Mouse (Mus musculus) embryo, embryonic 10 days (tissue): ENCODE results near the gene Gys2.
"Not testable (repeated sequence)": the region's sequence is repeated elsewhere in the genome, so short reads cannot be mapped to it uniquely, and the experiment has no call there.

Experiments
- DNase-seq: peaks from one replicate; pipeline ENCODE4 v3.0.0-alpha.2; 2015; ENCODE audit warnings: low spot score

Gys2 gene

DNA sequence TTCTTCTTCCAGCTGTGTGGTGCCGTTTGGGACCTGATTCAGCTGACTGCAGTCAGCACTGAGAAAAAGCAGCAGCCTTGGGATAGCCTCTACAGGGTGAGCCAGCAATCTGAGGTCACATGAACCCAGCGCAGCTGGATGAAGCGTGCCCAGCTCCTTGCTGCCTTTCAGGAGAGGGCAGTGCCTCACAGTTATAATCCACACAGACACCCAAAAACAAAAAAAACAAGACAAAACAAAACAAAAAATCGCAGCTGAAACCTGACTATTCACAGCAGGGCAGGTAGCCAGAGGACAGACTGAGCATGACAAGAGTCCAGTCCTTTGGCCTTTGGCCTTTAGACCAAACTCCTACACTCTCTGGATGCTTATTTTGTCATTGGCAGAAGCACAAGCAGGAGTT is at the start of gene Gys2:
TSS of gene Gys2 (minus strand) at position 309 of the 403 bp plus-strand sequence.
- no peak for DNase-seq

DNA sequence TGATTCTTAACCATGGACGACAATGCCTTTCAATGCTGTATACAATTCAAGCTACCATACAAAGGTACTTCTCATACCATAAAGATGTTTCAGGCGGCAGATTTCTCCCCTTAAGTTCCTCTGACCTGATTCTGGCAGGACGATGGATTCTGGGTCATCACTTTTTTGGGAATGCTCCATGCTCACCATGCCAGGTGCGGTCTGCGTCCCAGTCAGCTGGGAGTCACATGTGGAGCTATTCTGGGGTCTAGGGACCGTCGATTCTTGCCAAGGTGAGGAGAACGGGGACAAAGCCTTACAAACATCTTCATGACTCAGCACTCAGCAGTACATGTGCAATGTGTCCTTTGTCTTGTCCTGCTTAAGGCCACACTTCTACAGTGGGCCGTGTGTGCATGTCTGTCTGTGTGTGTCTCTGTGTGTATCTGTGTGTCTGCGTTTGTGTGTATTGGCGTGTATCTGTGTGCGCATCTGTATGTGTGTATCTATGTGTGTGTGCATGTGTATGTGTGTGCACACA is 48.7 kb upstream of the Gys2 start:
- no peak for DNase-seq

DNA sequence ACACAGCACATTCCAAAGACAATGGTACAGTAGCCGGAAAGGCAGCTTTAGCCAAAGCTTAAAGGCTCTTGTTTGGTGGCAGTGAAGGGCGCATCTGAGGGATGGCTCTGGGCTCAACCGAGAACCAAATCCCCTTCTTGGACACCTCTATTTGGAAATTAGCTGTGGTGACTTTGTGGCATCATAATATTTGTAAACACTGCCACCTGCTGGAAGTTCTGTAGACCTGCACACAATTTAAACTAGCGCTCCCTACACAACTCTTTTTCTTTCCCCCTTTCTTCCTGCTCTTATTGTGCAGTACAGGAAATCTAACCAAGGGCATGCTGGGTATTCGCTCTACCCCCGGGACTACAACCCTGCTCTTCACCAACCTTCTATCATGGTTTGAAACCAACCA is 46.2 kb upstream of the Gys2 start:
- peak; percentile 80 for DNase-seq

DNA sequence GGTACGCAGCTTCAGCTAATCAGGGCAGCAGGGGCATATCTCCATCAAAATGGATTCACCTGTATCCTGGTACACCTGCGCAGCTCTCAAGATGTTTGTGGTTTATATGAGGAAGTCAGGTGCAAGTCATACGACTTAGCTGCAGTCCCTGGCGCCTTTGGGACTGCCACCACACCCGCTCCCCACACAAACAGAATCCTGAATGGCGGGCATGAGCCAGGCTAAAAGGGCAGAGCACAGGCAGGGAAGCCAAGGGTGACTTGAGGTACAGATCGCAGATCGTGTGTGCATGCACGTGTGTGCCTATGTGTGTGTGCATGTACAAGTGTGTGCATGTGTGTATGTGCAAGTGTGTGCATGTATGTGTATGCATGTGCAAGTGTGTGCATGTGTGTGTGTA is 42.5 kb upstream of the Gys2 start:
- not testable (repeated sequence) for DNase-seq

DNA sequence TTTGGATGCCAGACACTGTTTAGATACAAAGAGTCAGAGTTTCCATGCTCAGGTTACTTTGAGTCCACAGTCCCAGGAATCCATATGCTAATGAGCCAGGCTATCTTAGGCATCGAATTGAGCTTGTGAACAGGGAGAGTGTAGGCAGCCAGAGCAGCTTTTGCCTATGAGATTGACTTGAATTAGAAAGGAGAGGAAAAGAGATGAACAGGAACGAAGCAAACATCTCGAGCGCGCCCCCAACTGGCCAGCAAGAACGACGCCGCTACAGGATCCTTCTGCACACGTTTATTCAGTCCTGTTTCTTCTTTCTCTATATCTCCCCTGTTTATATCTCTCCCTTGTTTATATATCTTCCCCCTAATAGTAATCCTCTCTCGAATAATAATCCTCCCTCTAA is 42.0 kb upstream of the Gys2 start:
- DNase-seq: peak; percentile 56

DNA sequence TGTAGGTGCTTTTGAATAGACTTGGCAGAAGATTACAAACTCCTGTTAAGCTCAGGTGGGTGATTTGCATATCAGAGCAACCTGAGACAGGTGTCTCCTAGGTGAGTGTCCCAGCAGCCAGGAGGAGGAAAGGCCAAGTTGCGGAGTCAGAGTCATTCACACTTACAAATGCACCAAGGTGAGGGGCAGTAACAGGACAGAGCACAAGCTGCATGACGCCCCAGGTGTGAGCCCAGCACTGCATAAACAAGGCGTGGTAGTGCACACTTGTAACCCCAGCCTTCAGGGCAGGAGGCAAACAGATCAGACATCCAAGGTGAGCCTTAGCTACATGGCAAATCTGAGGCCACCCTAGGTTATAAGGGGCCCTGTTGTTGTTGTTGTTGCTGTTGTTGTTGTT is 40.0 kb upstream of the Gys2 start:
- no peak for DNase-seq

DNA sequence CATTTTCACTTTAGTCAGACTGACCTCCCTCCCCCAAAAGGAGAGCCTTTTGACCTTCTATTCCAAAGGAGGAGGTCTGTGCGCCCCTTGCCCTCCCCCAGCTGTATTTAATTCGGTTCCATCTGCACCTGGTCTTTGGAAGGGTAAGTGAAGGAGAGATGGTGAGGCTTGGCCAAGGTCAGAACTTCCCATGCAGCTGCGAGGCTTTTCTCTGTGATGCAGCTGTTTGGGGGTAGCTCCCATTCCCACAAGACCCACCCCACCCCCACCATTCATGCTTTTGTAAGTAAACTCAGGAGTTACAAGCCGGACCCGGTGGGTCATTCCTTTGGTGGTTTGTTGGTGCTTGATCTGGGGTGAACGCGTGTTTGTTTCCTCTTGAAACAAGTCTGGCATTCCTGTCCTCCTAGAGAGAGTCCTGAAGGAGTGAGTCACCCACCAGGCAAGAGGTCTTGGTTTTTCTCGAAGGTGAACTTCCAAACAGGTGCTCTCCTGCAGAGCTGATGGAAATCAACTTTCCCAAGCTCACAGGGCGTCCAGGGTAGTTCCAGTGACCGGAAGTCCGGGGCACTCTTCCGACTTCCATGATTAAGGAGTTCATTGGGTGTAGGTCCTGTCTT is 38.7 kb upstream of the Gys2 start:
- DNase-seq: peak; percentile 21

DNA sequence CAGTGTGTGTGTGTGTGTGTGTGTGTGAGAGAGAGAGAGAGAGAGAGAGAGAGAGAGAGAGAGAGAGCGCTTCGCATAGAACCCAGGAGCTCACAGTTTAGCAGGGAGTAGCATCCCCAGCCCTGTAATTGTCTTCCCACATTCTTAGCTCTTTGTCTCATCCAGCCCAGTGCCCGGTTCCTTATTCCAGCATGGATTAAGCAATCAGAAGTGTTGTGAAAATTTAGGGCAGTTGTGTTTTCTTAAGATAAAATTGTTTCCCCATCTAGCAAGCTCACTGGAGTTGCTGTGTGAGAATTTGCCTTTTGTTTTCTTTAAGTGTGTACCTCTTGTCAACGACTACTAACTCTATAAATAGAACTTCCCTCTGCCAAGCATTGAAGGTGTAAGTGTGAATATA is 35.8 kb upstream of the Gys2 start:
- DNase-seq: no peak

DNA sequence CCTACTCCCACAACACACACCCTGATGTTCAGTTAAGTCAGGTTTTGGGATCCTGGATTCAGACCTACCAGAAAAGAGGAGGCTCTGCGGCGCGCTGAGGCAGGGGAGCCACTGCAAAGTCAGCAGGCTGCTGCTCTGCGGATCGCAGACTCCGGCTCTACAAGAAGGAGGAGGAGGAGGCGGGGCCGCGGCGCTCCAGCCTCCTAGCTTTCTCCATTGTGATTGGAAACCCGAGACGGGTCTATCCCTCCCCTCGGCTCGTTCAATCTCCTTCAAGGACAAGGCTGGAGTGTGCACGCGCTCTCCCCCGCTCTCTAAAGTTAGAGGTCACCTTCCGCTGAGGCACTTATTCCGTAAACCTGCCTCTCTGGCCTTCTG is 34.9 kb upstream of the Gys2 start, which contains the start of gene Ldhb:
TSS of gene Ldhb (minus strand) at position 173 of the 378 bp plus-strand sequence.
- DNase-seq: peak; percentile 95

DNA sequence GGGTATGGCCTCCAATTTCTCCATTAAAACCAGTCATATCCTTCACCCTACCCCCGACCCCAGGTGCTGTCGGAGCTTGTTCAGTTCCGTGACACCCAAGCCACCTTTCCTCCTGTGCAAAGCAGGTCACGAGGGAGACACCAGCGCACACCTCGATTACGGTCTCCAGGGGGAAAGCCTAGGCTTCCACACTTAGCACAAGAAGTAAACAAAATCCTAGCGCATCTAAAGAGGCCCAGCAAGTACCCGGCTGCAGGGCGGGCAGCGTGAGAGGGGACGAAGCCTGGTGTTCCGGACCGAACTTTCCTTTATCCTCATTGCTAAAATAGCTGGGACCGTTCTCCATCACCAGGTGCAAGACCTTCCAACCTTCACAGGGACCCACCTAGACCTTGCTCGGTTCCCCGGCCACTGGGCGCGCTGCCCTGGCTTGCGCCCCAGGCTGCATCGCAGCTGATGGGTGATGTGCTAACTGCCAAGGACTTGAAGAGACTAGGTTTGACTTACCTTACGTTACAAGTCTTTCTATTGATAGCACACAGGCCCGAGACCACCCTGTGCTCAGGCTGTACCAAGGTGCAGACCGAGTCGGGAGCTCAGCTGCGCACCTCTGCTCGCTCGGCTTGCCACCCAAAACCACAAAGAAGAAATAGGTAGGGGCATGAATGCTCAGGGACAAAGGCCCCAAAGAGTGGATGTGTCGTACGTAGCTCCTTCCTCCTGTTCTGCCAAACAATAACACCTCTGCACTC is 34.3 kb upstream of the Gys2 start:
- peak; percentile 38 for DNase-seq

DNA sequence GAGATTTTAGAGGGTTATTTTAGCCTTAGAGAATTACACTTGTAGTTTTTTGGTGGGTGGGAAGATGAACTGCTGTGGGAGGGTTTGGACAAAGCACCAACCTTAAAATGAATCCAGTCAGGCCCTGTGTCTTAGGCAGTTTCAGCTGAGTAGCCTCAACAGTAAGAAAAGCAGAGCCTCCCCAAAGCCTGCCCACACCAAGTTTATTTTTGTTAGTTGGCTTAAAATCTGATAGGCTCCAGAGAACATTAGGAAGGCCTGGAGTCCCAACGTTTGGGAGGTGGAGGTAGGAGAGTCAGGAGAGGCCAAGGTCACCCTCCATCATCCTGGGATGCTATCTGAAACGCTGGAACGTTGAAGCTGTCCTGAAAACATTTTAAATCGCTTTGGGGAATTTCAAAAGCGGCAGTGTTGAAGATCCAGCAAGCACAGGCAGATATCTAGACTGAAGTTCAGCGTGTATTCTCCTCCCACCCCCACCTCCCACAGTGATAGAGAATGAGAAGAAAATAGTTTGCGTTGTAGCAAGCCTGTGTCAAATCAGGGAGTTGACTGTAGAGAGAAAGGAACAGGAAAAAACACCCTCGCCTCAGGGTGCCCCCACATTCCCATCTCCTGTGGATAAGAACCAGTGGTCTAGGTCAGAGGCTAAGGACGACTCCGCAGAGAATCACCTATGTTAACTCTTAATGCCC is 33.6 kb upstream of the Gys2 start:
- no peak for DNase-seq

DNA sequence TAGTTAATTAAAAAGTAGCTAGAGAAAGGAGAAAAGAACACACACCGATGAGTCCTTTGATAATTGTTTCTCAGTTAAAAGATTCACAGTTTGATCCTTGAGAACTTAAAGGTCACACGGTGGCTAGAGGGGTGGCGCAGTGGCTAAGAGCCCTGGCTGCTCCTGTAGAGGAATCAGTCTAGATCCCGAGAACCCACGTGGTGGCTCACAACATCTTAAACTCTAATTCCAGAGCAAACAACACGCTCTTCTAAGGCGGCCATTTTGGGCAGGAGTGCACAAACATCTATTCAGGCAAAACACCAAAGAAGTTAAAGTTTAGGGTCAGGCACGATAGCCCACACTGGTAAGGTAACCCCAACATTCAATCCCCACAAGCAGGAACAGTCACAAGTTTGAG is 30.7 kb upstream of the Gys2 start:
- no peak for DNase-seq

DNA sequence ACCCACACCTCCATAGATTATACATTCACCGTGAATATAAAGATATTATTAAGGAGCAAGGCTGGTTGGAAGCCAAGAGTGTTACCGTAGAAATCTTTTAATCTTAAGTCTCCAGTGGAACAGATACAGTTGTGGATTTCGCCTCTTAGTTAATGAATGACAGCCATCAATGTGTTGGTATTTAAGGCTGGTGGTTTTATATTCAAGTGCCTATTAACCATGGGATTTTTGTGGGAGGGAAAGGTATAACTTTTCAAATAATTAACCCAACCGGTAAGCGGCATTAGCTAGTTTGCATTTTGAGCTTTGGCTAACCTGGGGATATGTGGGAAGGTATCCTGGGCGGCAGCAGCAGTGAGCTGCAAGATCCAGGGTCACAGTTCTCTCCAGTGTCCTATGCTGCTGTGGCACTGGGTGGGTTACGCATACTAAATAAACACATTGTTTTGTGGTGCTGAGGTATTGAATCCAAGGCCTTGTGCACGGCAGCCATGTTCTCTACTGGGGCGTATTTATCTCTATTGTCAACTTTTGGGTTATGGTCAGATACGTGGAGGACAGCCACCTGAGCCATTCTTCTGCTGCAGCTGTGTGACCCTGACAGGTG is 29.7 kb upstream of the Gys2 start:
- DNase-seq: no peak

DNA sequence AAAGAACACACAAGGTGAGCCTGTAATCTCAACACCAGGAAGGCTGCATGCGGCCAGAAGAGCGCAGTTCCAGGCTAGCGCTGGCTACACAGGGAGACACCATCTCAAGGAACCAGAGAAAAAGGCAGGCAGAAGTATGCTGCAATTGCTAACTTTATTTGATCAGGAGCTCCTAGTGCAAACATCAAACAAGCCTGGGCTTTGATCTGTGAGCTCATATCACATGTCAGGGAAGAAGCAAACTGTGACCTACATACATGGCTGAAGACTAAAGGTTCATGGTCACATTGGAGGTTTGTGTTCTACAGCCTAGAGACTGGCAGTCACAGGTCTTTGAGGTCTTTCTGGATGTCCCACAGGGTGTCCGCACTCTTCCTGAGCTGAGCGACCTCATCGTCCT is 17.2 kb upstream of the Gys2 start:
- not testable (repeated sequence) for DNase-seq

DNA sequence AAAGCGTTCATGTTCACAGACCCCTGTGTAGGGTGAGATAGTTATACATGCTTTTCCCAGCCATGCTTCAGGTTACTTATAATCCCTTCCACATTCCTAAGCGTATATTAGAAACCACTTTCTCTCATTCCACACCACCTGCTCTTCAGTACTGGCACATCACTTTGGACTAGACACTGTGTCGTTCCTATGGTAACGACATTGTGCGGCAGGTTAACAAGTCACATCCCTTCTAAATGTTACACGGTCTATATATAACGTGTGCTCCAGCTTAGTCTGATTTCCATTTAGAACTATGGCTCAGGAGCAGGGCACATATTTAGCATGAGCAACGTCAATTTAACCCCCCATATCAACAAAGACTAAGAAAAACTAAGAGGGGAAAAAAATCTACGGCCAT is 14.7 kb upstream of the Gys2 start:
- DNase-seq: no peak

DNA sequence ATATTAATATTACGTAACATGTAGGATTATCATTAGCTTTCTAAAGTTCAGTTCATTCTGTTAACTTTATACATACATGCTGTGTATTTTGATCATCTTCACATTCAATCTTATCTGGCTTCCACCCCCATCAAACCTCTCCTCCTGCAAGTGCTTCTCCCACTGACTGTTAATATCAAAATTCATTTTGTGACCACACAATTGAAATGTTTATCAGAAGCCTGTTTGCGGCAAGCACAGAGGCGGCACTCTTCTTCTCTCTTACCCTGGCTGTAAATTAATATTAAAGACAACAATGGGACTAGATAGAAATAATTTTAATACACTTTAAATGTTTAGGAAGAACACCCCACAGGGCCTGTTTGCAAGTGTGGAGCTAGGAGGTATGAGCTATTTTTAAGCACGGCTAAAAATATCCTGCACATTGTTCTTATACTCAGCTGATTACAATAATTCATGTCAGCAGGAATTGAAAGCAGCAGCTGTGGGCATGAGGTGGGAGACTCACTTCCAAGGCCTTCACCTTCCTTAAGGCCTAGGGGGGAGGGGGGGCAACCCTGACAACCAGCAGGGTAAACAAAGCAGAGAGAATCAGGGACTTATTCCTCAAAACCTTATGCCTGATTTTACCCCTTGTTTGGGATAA is 12.7 kb upstream of the Gys2 start:
- no peak for DNase-seq

DNA sequence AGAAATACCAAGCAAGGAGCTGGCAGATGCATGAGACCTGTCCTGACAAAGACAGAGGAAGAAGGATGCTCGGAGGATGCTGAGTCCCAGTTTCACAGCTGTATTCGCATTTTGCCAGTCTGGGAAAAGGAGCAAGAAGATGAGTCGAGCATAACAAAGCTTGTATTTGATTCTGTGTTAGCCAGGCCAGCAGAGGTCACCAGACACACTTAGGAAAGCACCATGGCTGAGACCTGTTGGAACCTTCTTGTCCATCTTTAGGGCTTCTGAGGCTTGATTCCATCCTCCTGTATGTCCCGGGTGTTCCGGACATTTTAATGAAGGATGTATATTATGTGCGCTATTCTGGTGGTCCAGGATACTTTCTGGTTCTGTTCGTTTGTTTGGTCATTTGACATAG is 4.3 kb upstream of the Gys2 start:
- DNase-seq: peak; percentile 30

DNA sequence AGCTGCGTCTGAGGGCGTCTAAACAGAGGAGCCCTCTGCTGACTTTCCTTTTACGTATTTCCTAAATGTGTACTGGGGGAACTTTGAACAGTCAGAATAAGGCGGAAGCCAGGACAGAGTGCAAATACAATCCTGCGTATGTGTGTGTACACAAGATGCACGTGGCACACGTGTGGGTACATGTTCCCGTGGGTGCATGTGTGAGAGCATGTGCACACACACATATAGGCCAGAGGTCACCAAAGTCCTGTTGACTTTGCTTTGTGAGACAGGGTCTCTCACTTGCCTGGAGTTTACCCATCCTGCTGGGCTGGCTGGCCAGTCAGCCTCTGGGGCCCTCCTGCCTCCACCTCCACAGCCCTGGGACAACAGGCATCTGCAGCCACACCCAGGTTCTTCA is 1.8 kb downstream of the Gys2 start:
- DNase-seq: no peak

DNA sequence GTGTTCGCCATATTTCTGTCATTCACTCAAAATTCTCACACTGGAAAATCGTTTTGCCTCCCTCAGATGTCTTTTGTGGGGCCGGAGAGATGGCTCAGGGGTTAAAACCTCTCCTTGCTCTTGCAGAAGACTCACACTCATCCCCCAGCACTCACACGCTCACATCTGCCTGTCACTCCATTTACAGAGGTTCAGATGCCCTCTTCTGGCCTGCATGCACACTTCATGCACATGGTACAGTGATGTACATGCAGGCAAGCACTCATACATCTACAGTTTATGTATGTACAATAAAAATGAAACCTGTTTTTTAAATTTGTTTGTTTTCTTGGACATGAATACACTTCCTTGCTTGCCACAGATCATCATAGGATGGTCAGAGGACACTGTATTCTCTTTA is 3.3 kb downstream of the Gys2 start:
- DNase-seq: peak; percentile 43

DNA sequence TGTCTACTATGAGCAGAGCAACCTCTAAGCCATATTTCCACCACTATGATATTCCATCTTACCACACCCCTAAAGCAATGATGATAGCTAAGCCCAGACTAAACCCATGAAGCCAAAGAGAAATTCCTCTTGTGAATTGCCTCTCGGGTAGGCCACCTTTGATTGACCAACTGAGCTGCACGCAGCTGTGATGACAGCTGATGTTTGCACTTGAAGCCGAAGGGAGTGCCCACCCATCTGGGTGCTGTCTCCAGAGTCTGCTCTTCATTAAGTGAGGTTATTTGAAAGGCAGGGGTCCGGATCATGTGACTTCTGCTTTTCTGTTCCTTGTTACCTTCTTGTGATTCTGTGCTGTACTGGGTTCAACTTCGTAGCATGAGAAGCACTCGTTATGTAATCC is 10.7 kb downstream of the Gys2 start:
- no peak for DNase-seq

DNA sequence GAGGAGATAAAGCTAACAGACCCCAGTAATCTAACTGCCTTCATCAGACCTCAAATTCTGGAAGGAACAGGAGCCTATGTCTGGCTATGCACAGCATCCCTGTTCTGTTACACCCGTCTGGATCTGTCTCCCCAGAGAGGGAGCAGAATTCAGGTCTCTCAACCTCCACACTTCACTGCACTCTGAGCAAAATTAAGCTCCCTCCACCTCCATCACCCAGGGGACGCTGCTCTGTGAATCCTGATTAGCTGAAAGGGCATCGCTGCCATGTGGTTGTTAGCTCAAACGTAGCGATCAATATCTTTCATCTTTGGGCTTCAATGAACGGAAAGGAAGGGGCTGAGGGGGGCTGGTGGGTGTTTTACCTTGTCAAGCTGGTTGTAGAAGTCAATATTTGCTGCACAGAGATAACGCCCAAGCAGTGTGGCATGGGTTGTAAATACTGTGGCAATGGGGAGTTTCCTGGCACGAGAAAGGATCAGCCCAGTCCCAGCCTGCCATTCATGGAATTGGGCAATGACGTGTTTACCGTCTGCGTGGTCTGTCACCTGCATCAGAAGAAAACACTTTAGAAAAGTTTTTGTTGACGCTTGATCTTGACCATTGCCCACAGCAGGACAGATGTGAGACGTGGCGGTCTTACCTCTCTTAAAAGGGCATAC is 13.8 kb downstream of the Gys2 start:
- DNase-seq: no peak

DNA sequence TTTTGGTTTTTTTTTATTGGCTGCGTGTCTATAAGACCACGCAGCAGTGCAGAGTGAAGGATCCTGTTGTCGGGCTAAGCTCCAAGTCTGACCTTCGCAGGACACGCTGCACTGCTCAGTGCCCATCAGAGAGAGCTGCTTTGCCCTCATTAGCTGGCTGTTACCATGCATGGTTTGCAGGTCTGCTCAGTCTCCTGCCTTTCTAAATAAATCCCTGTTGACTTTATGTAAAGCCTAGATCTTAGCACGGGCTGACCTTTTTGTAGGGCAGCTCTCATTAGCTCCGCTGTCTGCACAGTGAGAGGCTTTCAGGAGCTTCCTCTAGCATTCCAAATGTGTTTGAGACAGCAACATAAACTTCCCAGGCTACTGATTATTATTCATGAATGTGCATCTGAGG is 14.9 kb downstream of the Gys2 start:
- DNase-seq: peak; percentile 18
